Mouse (Mus musculus) cerebellum, adult 11-12 months (tissue): Measurements from ENCODE around the gene Pkd1.
A peak's percentile ranks its signal among the peaks of the same experiment; 100 is the strongest.

Source experiments
- DNase-seq: peaks from one replicate; pipeline ENCODE4 v3.0.0; 2022

Gene Pkd1

DNA sequence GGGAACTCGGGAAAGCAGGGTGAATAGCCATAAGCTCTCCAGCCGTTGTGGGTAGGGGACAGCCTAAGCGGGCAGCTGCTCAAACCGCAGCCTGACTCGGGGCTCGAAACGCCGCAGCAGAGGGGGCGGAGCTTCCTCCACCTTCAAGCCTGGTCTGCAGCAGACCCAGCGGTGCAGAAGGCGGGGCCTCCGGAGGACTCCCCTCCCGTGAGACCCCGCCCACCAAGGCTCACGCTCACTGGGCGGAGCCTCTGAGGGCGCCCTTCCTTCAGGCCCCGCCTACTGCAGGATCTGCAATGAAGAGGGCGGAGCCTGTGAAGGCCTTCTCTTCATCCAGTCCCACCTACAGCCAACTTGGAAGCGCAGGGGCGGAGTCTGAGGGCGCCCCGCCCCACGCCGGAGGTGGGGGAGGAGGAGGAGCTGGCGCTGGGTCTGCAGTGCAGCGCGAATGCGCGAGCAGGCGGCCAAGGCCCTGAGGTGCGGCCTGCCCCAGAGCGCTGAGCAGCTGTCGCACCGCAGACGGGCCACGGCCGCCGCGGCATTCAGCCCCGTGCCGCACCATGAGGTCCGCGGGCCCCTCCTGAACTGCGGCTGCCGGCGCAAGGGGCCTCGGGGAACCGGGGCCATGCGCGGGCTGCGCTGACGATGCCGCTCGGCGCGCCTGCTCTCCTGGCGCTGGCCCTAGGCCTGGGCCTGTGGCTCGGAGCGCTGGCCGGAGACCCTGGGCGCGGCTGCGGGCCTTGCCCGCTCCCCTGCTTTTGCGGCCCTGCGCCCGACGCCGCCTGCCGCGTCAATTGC lies at the start of gene Pkd1:
Pkd1 (plus strand) TSS at position 217 of the 798 bp plus-strand sequence.
- DNase-seq, result peak; percentile 99

DNA sequence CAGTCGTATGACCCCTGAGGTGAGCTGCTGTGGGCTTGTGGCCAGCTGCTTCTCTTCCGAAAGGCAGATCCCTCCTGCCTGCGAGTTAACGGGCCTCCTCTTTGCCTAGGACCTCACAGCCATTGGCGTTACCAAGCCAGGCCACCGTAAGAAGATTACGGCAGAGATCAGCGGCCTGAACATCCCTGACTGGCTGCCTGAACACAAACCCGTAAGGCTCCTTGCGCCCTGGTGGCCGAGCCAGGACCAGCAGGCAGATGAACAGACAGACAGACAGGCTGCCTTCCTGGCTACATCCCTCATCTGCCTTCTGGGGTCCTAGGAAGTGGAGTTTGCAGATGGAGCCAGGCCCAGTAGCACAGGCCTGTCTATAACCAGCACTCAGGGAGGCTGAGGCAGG lies 47.4 kb upstream of the Pkd1 start:
- DNase-seq, result no peak

DNA sequence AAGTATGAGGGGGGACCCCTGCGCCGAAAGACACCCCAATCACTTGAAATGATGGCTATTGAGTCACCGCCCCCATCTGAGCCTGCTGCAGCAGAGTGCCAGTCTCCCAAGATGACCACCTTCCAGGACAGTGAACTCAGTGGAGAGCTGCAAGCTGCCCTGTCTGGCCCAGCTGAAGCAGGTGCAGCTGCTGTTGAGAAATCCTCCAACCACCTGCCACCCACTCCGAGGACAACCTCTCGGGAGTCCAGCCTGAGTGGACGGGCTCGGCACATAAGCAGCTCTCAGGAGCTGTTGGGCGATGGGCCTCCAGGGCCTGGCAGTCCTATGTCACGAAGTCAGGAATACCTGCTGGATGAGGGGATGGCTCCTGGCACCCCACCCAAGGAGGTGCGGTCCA lies 45.5 kb upstream of the Pkd1 start:
- no peak for DNase-seq

DNA sequence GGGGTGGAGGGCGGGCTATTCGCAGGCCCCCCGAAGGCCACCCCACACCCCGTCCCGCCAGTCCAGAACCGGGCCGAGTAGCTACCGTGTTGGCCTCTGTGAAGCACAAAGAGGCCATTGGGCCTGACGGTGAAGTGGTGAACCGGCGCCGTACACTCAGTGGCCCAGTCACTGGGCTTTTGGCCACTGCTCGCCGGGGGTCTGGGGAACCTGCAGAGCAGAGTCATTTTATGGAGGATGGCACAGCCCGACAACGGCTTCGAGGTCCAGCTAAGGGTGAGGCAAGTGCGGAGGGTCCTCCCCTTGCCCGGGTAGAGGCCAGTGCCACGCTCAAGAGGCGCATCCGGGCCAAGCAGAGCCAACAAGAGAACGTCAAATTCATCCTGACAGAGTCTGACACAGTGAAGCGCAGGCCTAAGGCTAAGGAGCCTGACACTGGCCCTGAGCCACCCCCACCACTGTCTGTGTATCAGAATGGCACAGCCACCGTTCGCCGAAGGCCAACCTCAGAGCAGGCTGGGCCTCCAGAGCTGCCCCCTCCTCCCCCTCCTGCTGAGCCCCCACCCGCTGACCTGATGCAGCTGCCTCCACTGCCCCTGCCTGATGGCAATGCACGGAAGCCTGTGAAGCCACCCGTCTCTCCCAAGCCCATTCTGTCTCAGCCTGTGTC lies 44.2 kb upstream of the Pkd1 start:
- no peak for DNase-seq

DNA sequence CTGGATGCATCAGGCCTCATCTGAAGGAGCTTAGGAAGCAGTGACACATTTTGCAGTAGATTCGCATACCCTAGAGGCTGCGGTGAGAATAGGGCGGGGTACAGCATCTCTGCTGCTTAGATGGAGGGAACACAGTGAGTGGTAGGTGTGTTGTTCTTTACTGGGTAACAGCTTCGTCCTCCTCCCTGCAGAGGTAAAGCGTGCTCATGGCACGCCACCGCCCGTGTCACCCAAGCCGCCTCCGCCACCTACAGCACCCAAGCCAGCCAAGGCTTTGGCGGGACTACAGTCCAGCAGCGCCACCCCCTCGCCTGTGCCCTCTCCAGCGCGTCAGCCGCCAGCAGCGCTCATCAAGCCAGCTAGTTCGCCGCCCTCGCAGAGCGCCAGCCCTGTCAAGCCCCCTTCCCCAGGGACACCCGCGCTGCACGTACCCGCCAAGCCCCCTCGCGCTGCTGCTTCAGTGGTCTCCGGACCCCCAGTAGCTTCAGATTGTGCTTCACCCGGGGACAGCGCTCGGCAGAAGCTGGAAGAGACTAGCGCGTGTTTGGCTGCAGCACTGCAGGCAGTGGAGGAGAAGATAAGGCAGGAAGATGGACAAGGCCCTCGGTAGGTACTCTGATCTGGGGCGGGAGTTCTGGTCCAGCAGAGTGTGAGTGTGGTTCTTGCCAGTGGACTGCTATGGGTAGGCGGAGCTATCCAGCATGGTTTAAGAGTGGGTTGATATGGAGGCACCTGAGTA lies 43.1 kb upstream of the Pkd1 start:
- DNase-seq, result peak; percentile 62

DNA sequence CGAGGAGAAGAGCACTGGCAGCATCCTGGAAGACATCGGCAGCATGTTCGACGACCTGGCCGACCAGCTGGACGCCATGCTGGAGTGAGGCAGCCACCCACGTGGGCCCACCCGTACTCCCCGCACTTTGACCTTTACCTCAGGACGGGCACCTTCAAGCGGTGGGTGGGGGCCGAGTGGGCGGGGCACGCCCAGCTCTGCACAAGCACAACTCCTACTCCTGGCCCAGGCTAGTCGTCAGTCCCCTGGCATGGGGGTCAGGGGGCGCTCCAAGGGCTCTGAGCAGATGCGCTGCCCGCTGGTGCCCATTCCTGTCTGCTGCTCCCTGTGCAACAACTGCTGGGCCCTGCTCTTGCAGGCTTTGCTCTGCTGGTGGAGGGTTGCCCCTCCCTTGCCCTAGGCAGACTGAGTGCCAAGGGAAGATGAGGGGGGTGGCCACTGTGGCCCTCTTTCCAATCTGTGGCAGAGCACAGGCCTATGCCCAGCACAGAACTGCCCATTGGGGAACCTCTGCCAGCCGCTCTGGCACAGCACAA lies 42.4 kb upstream of the Pkd1 start:
- peak; percentile 56 for DNase-seq

DNA sequence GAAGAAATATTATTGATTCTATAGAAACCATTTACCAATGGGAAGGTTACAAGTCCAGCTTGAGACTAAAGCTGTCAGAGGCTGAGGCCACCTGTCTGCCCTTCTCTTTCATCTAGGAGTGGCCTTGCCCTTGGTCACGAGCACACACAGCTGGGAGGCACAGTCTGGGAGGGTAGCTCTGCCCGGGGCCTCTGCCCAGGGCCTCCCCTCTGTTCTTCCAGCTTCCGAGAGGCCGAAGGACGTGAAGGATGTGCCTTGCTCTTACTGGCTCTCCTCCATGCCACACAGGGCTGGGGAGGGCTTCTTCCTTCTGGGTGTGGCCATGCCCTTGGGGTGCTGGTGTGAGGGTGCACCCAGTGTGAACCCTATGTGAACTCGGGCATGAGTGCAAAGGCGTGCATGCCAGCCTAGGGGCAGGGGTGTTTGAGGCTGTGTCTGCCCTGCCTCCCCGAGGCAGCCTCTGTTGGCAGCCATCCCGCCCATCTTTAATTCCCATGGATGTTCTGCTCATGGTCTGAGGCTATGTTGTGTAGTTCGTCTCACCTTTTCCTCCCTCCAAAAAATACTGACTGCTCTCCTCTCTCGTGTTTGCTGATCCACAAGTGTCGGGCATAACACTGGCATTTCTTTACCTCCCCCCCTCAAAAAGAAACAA lies 41.7 kb upstream of the Pkd1 start:
- DNase-seq, result no peak

DNA sequence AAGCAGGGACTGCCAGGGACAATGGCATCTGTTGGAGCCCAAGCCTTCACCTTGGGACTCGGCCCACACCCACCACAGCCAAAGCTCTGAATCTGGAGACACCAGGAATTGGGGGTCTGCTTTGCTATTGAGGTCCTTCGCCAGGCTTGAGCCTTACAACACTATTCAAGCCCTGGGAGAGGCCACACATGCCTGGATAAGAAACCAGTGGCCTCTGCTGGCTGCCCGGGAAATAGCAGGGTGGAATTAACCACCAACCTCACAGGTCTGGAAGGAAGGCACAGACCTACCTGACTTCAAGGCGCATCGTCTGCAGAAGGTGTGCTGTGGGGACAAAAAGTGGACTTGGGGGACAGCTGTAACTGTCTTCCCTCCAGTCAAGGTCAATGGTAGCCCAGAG lies 36.0 kb upstream of the Pkd1 start:
- peak; percentile 56 for DNase-seq

DNA sequence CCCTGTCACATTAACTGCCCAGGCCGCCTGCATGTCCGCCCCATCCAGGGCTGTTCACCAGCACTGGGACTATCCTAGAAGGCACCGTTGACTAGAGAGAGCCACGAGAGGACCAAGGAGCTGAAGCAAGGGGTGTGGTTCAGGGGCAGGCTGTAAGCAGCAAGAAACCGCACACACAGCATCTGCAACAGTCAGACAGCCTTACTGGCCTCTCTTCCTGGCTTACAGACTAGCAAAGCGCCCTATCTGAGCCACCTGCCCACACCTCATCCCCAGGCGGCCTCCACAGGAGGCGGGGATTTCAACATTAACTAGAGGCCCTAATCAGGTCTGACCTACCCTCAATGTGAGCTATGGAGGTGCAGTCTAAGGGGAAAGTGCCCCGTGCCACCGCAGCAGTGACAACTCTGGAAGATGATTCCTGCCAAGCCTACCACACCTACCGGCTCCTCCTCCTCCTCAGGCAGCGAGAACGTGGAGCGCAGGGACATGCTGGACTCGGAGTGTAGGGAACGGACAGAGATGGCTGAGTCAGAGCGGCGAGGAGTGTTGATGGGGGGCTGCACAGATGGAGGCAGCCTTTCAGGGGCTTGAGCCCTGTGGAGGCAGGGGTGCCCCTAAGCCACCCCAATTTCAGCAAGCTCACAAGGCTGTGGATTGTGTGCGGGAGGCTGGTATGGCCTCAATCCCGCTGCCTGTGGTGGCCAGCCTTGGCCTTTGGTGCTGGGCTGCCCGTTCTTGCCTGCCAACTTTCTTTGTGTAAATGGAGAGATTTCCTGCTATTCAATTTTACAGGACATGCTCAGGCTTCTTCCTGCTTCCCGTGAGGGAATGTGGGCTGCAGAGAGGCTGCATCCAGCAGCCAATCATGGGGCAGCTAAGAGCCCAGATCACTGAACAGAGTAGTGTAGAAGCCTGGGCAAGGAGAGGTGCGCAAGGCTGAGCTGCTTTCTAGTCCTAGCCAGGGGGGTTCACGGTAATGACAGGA lies 35.1 kb upstream of the Pkd1 start:
- no peak for DNase-seq

DNA sequence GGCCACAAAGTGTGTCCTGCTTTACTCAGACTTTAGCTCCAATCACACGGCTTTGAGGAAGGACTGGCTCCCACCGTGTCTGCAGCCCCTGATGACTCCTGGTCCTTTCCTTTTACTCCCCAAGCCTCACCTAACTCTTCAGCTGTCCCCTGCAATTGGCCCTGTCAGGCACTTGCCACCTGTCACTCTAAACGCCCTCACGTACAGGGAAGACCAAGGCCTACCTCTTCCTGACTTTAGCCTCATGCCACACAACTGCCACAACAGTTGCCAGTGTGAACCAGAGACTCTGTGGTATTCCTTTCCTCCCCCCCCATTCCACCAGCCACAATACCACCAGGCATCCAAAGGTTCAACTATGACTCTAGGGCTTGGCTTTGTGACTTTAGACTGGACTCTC lies 29.2 kb upstream of the Pkd1 start:
- no peak for DNase-seq

DNA sequence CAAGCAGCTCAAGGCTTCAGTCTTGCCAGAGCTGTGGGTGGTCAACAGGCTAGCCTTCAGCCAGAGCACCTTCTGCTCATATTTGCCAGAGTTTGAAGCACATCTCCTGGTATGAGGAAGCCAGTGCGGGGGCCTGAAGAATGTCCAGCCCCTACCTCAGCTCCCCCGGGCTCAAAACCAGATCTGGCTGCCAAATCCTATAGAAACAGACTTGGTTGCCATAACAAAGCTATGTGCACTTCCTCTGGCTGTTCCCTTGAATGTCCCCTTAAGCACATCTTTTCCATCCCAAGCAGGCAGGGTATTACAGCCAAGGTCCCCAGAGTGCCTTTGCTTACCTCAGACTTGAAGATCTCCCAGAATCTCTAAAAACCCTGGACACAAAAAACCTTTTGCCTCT lies 24.9 kb upstream of the Pkd1 start:
- DNase-seq, result no peak

DNA sequence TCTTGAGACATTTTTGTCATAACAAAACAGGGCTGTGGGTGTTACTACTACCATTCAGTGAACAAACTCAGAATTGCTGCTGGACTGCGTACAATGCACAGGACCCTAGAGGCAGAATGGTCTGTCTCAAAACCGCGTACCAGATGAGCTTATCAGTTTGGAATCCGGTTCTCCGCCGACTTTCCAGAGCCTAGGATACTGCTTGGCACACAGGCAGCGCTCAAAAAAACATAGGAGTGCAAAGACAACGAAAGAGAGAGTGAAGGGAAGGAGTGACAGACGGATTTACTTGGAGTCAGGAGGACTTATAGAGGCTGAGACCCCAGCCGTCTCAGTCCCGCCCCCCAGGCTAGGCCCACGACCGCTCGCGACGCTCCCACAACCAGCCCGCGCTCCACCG lies 22.3 kb upstream of the Pkd1 start:
- no peak for DNase-seq

DNA sequence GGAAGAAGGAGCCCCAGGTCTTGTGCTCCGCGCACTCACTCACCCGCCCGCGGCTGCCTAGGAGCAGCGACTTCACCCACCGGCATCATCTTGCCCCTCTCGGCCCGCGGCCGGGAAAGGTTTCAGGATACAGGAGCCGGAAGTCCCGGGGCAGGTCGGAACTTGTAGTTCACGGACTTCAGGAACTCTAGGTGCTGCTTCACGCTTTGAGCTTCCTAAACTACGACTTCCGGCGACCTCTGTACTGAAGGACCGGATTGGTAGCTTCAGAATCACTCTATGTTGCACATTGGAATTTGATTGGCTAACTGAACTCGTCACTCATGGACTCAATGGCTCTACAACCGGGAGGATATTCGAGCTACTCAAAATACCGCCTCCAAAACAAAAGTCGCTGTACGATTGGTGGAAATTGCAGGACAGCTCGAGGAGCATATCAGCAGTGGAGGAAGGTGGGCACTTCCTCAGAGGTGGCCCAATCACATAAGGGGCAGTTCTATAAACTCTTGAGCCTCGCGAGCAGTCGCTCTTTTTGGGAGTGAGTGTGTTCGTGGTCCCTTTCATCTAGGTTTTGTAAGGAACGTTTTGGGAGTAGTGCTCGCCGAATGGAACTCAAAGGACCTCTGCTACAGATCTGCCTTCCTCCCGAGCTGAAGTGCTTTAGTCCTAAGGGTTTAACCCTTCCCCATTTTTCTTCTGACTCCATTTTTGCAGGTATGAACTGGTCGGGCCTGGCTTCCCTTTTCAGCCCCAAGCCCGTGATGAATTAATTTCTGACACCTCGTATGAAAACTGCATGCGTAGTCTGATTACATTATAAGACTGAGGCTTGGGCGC lies 21.7 kb upstream of the Pkd1 start, which contains the start of gene Traf7:
Traf7 (minus strand) TSS at position 216 of the 837 bp plus-strand sequence.
- DNase-seq, result peak; percentile 98

DNA sequence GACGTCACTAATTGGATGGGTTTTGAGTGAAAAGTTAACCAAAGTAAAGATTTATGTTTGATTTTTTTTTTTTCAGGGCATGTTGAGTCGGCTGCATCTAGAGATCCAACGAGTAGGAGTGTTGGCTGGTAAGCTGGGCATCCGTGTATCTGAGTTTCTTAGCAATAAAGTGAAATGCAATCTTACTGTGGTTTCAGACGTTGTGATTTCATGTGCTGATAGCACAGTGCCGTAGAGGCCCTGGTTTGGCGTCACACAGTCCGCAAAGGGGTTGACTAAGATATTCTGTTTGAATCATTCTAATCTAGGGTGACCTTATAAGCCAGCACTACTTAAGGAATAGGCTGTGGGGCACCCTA lies 21.1 kb upstream of the Pkd1 start:
- no peak for DNase-seq

DNA sequence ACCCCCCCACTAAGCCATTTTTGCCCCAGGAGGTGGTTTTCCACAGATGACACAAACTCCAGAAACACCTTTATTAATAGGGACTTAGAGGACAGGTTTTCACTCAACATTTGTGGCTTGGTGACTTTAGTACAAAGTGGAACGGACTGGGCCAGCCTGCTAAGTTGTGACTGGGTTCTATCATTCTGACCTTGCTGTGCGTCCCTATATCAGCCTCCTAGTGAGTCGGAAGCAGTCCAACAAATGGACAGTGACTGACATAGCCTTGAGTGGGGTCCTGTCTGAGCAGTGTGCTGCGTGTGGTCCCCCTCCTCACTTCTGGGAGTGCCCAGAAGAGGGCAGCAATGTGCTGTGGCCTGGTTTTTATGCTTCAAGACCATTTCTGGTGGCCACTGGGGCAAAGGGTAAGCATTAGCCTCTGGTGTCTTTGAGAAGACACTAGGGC lies 20.6 kb upstream of the Pkd1 start:
- DNase-seq, result peak; percentile 70

DNA sequence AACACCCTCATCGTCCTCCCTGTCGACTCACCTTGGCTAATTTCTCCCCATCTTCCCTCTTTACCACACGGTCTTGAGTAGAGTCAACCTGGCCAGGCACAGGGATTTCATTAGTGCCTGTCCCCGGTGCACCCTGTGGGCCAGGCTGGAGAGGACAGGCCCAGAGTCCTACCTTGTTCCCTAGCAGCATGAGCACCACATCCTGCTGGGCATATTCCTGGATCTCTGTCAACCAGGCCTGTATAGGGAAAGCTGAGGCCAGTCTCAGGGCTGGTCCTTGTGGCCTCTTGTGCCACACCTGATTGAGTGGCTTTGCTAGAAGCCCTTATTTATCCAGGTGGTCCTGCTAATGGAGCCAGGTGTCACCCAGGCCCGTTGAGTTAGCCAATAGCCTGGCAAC lies 19.8 kb upstream of the Pkd1 start:
- no peak for DNase-seq

DNA sequence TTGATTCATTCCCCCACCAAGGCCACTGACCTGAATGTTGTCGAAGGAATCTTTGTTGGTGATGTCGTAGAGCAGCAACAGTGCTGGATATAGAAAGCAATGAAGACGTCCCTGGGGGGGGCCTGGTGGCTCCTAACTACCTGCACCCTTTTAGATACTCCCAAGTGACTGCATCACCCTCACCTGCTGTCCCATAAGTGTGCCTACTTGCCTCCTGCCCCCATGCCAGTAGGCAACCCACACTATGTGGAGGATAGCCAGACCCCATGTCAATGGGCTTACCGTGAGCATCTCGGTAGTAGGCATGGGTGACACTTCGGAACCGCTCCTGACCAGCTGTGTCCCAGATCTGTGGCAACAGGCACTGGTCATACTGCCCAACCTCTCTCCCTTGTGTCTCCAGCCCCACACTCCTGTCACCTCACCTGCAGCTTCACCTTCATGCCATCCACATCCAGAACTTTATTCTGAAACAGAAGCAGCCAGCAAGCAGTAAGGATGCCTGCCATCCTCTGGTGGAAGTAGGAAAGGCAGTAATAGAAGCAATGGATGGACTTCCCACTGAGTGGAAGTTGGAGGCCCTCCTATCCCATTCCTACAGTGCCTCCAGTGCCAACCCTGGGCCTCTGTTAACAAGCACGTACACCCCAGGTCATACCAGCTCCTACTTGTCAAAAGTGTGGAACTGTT lies 19.1 kb upstream of the Pkd1 start:
- DNase-seq, result no peak

DNA sequence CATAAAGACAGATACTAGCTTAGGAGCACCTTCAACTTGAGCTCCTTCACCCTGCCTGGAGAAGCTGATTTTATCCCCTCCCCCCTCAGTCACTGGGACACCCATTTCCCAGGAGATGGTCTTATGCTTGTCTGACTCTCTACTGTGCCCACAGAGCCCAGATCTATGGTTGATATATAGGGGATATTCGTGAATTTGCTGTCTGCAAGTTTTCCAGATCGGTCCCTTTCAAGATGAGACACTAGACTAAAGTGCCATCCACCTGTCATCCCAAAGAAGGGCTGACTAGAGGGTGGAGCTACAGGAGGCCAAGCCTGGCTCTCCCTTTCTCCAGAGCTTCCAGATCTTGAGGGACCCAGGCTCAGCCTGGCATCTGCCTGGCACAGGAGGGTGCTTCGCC lies 18.6 kb upstream of the Pkd1 start:
- no peak for DNase-seq

DNA sequence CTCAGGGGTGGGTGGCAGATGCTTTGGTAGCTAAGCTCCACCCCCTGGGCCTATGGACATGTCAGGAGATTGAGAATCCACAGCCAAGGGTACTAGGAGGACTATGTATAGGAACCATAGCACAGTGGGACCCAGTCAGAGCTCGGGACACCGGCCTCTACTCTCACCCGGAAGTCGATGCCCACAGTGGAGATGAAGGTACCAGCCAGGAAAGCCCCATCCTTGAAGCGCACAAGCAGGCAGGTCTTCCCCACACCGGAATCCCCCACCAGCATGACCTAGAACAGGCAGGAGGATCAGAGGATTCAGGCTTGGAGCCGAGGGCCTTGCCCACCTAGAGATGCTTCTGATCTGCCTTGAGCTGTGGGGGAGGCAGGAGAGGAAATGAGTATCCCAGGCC lies 17.6 kb upstream of the Pkd1 start:
- peak; percentile 53 for DNase-seq
